Mouse (Mus musculus) CH12.LX (cell line): Measurements from ENCODE around the gene Ptpn6. TPM values are rescaled to one million over a fixed set of nuclear protein-coding genes. Genes with fewer than 3 reads are reported as not detected.

Experiments
- DNase-seq: peaks from one replicate; pipeline ENCODE4 v3.0.0-alpha.2; 2013; ENCODE audit errors: extremely low read depth
- H3K27ac ChIP-seq: 2 replicates; pipeline ENCODE4 v1.5.1; 2012; ENCODE audit warnings: low read depth, mild to moderate bottlenecking, control low read depth, moderate library complexity; ENCODE audit not compliant: insufficient read depth
- H3K27me3 ChIP-seq: replicated peaks from 2 replicates; pipeline ENCODE3; 2012; ENCODE audit warnings: inconsistent platforms
- H3K36me3 ChIP-seq, 2 experiments: replicated peaks in 1 of 2; 2 replicates each; pipeline versions ENCODE3 to v1.6.1; 2012; ENCODE audit warnings: inconsistent platforms in 1 of 2, low read length in 1 of 2, mild to moderate bottlenecking in 1 of 2, mixed read lengths in 1 of 2, moderate library complexity in 1 of 2; ENCODE audit not compliant: control insufficient read depth in 1 of 2, insufficient read depth in 1 of 2
- H3K4me1 ChIP-seq, 2 experiments: 2 replicates each; pipeline ENCODE4 v1.6.1; 2012; ENCODE audit warnings: inconsistent platforms in 1 of 2, moderate library complexity in 1 of 2; ENCODE audit not compliant: insufficient read depth in 2 of 2, control insufficient read depth in 1 of 2
- H3K4me2 ChIP-seq: 2 replicates; pipeline ENCODE4 v1.6.1; 2012; ENCODE audit warnings: low read depth, mild to moderate bottlenecking, control low read depth; ENCODE audit not compliant: poor library complexity, insufficient read depth, severe bottlenecking
- H3K4me3 ChIP-seq, 3 experiments: fragments of 150-350 bp in 1 of 3; sonication (generic) in 1 of 3; replicated peaks in 1 of 3; 2 replicates each; pipeline versions ENCODE3 to v1.5.1; 2011 to 2012; ENCODE audit warnings: low read depth in 2 of 3, low read length in 2 of 3, mild to moderate bottlenecking in 2 of 3, moderate library complexity in 2 of 3, control low read depth in 1 of 3, improper control_type of control experiment in 1 of 3, inconsistent platforms in 1 of 3, mixed read lengths in 1 of 3; ENCODE audit not compliant: poor library complexity in 1 of 3
- H3K79me2 ChIP-seq: replicated peaks from 2 replicates; pipeline ENCODE4 v1.6.1; 2012; ENCODE audit warnings: mild to moderate bottlenecking, moderate library complexity; ENCODE audit not compliant: control insufficient read depth, poor library complexity, insufficient read depth, severe bottlenecking; ENCODE audit errors: extremely low read depth
- H3K9ac ChIP-seq: 2 replicates; pipeline ENCODE4 v1.6.1; 2012; ENCODE audit warnings: low read depth, mild to moderate bottlenecking, control low read depth, moderate library complexity; ENCODE audit not compliant: insufficient read depth
- H3K9me3 ChIP-seq: replicated peaks from 2 replicates; pipeline ENCODE3; 2012; ENCODE audit warnings: low read length, inconsistent platforms, mixed read lengths
- BHLHE40 ChIP-seq: IDR thresholded peaks from 2 replicates; pipeline ENCODE4 v1.6.1; 2011; ENCODE audit warnings: mild to moderate bottlenecking, low read depth, low read length, improper control_type of control experiment
- CHD2 ChIP-seq: IDR thresholded peaks from 2 replicates; pipeline ENCODE4 v1.6.1; 2011; ENCODE audit warnings: low read length, improper control_type of control experiment
- E2F4 ChIP-seq: IDR thresholded peaks from 2 replicates; pipeline ENCODE4 v1.6.1; 2011; ENCODE audit warnings: low read depth, low read length, improper control_type of control experiment; ENCODE audit not compliant: insufficient replicate concordance
- ELF1 ChIP-seq: IDR thresholded peaks from 2 replicates; pipeline ENCODE4 v1.6.1; 2014; ENCODE audit warnings: low read depth, mild to moderate bottlenecking, inconsistent platforms, low read length, improper control_type of control experiment
- EP300 ChIP-seq: IDR thresholded peaks from 2 replicates; pipeline ENCODE4 v1.6.1; 2011; ENCODE audit warnings: low read length, improper control_type of control experiment
- ETS1 ChIP-seq: conservative IDR thresholded peaks from 2 replicates; pipeline ENCODE4 v1.6.1; 2012; ENCODE audit warnings: low read depth, mild to moderate bottlenecking, inconsistent platforms, low read length, improper control_type of control experiment, moderate library complexity
- GABPA ChIP-seq: IDR thresholded peaks from 2 replicates; pipeline ENCODE4 v1.6.1; 2012; ENCODE audit warnings: low read depth, low read length, improper control_type of control experiment, inconsistent platforms; ENCODE audit not compliant: insufficient replicate concordance
- HCFC1 ChIP-seq: IDR thresholded peaks from 2 replicates; pipeline ENCODE4 v1.6.1; 2012; ENCODE audit warnings: low read depth, mild to moderate bottlenecking, inconsistent platforms, low read length, improper control_type of control experiment
- IRF4 ChIP-seq: IDR thresholded peaks from 2 replicates; pipeline ENCODE4 v1.6.1; 2014; ENCODE audit warnings: low read depth, mild to moderate bottlenecking, inconsistent platforms, low read length, improper control_type of control experiment
- JUN ChIP-seq: IDR thresholded peaks from 2 replicates; pipeline ENCODE4 v1.6.1; 2011; ENCODE audit warnings: low read depth, mild to moderate bottlenecking, low read length, improper control_type of control experiment, moderate library complexity; ENCODE audit not compliant: insufficient read depth
- JUND ChIP-seq: conservative IDR thresholded peaks from 2 replicates; pipeline ENCODE4 v1.6.1; 2011; ENCODE audit warnings: low read depth, low read length, improper control_type of control experiment
- KAT2A ChIP-seq: IDR thresholded peaks from 2 replicates; pipeline ENCODE4 v1.6.1; 2012; ENCODE audit warnings: low read length, improper control_type of control experiment, inconsistent platforms; ENCODE audit not compliant: insufficient replicate concordance
- MAFK ChIP-seq: IDR thresholded peaks from 2 replicates; pipeline ENCODE4 v1.6.1; 2011; ENCODE audit warnings: low read length, improper control_type of control experiment; ENCODE audit not compliant: insufficient replicate concordance
- MAX ChIP-seq: IDR thresholded peaks from 2 replicates; pipeline ENCODE4 v1.6.1; 2011; ENCODE audit warnings: low read length, improper control_type of control experiment
- MAZ ChIP-seq: IDR thresholded peaks from 2 replicates; pipeline ENCODE4 v1.6.1; 2012; ENCODE audit warnings: low read depth, mild to moderate bottlenecking, inconsistent platforms, low read length, improper control_type of control experiment, moderate library complexity
- MEF2A ChIP-seq: IDR thresholded peaks from 2 replicates; pipeline ENCODE4 v1.6.1; 2014; ENCODE audit warnings: low read depth, mild to moderate bottlenecking, inconsistent platforms, low read length, improper control_type of control experiment, borderline replicate concordance
- MXI1 ChIP-seq: IDR thresholded peaks from 2 replicates; pipeline ENCODE4 v1.6.1; 2011; ENCODE audit warnings: mild to moderate bottlenecking, low read depth, low read length, improper control_type of control experiment
- MYC ChIP-seq: IDR thresholded peaks from 2 replicates; pipeline ENCODE4 v1.6.1; 2011; ENCODE audit warnings: low read depth, mild to moderate bottlenecking, improper control_type of control experiment, low read length
- NELFE ChIP-seq: IDR thresholded peaks from 2 replicates; pipeline ENCODE4 v1.6.1; 2011; ENCODE audit warnings: low read depth, low read length, improper control_type of control experiment
- NRF1 ChIP-seq: IDR thresholded peaks from 2 replicates; pipeline ENCODE4 v1.6.1; 2014; ENCODE audit warnings: low read depth, mild to moderate bottlenecking, inconsistent platforms, low read length, improper control_type of control experiment, moderate library complexity
- PAX5 ChIP-seq: IDR thresholded peaks from 2 replicates; pipeline ENCODE4 v1.6.1; 2012; ENCODE audit warnings: low read length, inconsistent platforms, mixed read lengths
- POLR2A ChIP-seq: IDR thresholded peaks from 2 replicates; pipeline ENCODE4 v1.6.1; 2011; ENCODE audit warnings: low read depth, mild to moderate bottlenecking, improper control_type of control experiment, low read length
- POLR2AphosphoS2 ChIP-seq: IDR thresholded peaks from 2 replicates; pipeline ENCODE4 v1.6.1; 2011; ENCODE audit warnings: low read depth, low read length, improper control_type of control experiment
- RAD21 ChIP-seq: IDR thresholded peaks from 2 replicates; pipeline ENCODE4 v1.6.1; 2011; ENCODE audit warnings: low read depth, mild to moderate bottlenecking, low read length, improper control_type of control experiment, moderate library complexity
- RCOR1 ChIP-seq: conservative IDR thresholded peaks from 2 replicates; pipeline ENCODE4 v1.6.1; 2012; ENCODE audit warnings: low read depth, mild to moderate bottlenecking, inconsistent platforms, low read length, improper control_type of control experiment
- SIN3A ChIP-seq: IDR thresholded peaks from 2 replicates; pipeline ENCODE4 v1.6.1; 2012; ENCODE audit warnings: low read length, improper control_type of control experiment, inconsistent platforms
- SMC3 ChIP-seq: IDR thresholded peaks from 2 replicates; pipeline ENCODE4 v1.6.1; 2011; ENCODE audit warnings: low read depth, low read length, improper control_type of control experiment
- TBP ChIP-seq: conservative IDR thresholded peaks from 2 replicates; pipeline ENCODE4 v1.6.1; 2011; ENCODE audit warnings: low read depth, low read length, improper control_type of control experiment
- USF1 ChIP-seq: IDR thresholded peaks from 2 replicates; pipeline ENCODE4 v1.6.1; 2014; ENCODE audit warnings: low read depth, mild to moderate bottlenecking, inconsistent platforms, low read length, improper control_type of control experiment
- USF2 ChIP-seq: conservative IDR thresholded peaks from 2 replicates; pipeline ENCODE4 v1.6.1; 2011; ENCODE audit warnings: low read depth, low read length, improper control_type of control experiment
- ZC3H11A ChIP-seq: IDR thresholded peaks from 2 replicates; pipeline ENCODE4 v1.6.1; 2012; ENCODE audit warnings: low read depth, mild to moderate bottlenecking, inconsistent platforms, low read length, improper control_type of control experiment
- ZKSCAN1 ChIP-seq: IDR thresholded peaks from 2 replicates; pipeline ENCODE4 v1.6.1; 2012; ENCODE audit warnings: low read depth, inconsistent platforms, low read length, improper control_type of control experiment, borderline replicate concordance
- ZMIZ1 ChIP-seq: IDR thresholded peaks from 2 replicates; pipeline ENCODE4 v1.6.1; 2012; ENCODE audit warnings: low read depth, mild to moderate bottlenecking, inconsistent platforms, low read length, improper control_type of control experiment
- ZNF384 ChIP-seq: IDR thresholded peaks from 2 replicates; pipeline ENCODE4 v1.6.1; 2012; ENCODE audit warnings: low read depth, low read length, improper control_type of control experiment, inconsistent platforms
- dilution Hi-C: fragments of 300-500 bp; cut with MboI; formaldehyde crosslinking; loops from 2 replicates; pipeline ENCODE4 v1.14.3; 2020; ENCODE audit warnings: low sequenced_read_pairs; ENCODE audit not compliant: extremely low pct_unique_long_range_greater_than_20kb, extremely low pct_ligation_motif_present
- in situ Hi-C: fragments of 300-500 bp; cut with MboI; formaldehyde crosslinking; loops from 3 replicates; pipeline ENCODE4 v1.14.3; 2019; ENCODE audit warnings: low sequenced_read_pairs, low pct_ligation_motif_present, low pct_unique_long_range_greater_than_20kb, mixed read lengths
- polyA plus RNA-seq: library from polyadenylated mRNA; unstranded; fragments of >175 nt; gene quantifications from 2 replicates; pipeline ENCODE4 v1.2.1, GENCODE M21; 2012; ENCODE audit warnings: low read depth; ENCODE audit not compliant: insufficient read length
- total RNA-seq, 2 experiments: library from RNA; depleted of rRNA; stranded (reverse); fragments of 300-350 nt in 1 of 2; fragments of >200 nt in 1 of 2; gene quantifications; 2 replicates each; pipeline ENCODE4 v1.2.3; 2012 to 2014

The Ptpn6 gene
- total and polyA plus RNA-seq, 3 experiments = 247 to 585 (median 300) TPM

DNA sequence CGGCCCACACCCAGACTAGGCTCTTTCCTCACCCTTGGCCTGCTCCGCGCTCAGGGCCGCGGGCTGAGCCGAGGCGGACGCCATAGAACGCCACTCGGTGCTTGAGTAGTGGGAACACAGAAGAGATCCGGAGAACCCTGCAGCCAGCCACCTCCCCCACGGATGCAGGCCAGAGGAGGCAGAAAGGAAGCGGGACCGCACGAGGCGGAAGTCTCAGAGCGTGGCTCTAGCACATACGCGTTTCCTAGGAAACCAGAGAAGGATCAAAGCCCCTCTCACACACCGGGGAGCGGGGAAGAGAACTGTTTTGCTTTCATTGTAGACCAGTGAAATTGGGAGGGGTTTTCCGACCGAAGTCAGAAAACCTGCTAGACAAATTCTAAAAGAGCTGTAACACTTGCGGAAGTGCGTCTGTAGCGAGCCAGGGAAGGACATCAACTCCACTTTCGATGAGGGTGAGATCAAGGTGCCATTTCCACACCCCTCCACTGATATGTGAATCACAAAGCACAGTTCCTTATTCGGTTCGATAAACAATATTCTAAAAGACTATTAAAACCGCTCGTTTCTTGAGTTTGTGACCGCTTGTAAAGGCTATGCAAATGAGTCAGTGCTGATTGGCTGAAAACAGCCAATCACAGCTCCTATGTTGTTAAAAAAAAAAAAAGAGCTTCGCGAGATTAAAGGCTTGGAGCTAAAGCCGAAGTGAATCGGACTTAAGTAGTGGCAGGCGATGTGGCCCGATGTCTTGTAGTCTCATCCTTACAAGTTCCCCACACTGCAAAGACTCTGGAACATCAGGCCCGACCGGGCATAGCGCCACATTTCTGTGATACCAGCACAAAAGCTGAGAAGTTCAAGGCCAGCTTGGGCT lies 2.6 kb upstream of the Ptpn6 start, which contains the start of gene Grcc10 (continued):
- TF ChIP-seq PAX5 = no peak

DNA sequence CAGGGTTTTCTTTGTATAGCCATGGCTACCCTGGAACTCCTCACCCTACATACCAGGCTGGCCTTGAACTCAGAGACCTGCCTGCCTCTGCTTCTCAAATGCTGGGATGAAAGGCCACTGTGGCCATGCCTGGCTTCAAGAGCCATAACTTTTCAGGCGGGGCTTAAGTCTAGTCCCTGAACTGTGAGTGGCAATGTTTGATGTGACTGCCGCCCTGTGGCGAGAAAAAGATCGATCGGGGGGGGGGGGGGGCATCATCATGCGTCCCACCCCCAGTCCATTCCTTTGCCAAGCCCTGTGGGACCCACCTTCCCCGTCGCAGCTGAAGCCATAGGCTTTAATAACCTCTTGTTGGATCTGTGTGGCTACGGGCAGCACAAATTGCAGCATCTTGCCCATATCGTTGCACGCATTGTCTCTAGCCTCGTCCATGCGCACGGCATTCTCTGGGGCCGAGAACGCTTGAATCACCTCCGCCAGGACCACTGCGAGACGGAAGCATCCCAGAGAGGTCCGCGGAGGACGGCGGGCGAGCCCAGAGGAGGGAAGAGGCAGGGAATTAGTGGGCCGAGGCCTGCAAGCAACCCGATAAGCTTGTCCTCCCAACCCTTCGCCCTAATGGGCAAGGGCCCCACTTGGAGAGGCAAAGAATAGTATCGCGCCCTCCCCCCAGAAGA lies 1.8 kb upstream of the Ptpn6 start:
- no peaks in the 10 kb centered on the region for H3K79me2 ChIP-seq
- peak; percentile 80 for DNase-seq
- no peaks in the 10 kb centered on the region for H3K9me3 ChIP-seq
- peak overlapping the region; percentile 68; the same call in 1 of the 2 replicates for H3K4me2 ChIP-seq
- peaks cover 18 to 23% of the 10 kb centered on the region in 2 experiments for H3K36me3 ChIP-seq
- H3K4me3 ChIP-seq = peak overlapping the region; percentile 62 to 74 (median 70)
- no peaks in the 10 kb centered on the region for H3K27me3 ChIP-seq
- H3K27ac ChIP-seq = peak overlapping the region; percentile 98
- H3K4me1 ChIP-seq = peaks cover 34 to 83% of the 10 kb centered on the region in 2 experiments
- in situ Hi-C loops = no loop called here
- dilution Hi-C loops = no loop called here
- peak overlapping the region; percentile 90 for H3K9ac ChIP-seq
- TF ChIP-seq GABPA = no peak
- peak; percentile 13; the same call in 1 of the 2 replicates for TF ChIP-seq NRF1
- peak; percentile 60 for TF ChIP-seq MEF2A
- TF ChIP-seq MXI1 = peak; percentile 71; the same call in 1 of the 2 replicates
- TF ChIP-seq TBP = no peak
- no peak for TF ChIP-seq USF1
- peak; percentile 82 for TF ChIP-seq ZC3H11A
- peak; percentile 42; the same call in 1 of the 2 replicates for TF ChIP-seq BHLHE40
- TF ChIP-seq SIN3A = peak; percentile 69
- TF ChIP-seq MAZ = peak; percentile 99
- TF ChIP-seq HCFC1 = peak; percentile 51; the same call in 1 of the 2 replicates
- TF ChIP-seq RCOR1 = 0 out of 2 replicates have a peak, but pooled peaks have one; percentile 24
- TF ChIP-seq POLR2AphosphoS2 = no peak
- TF ChIP-seq SMC3 = peak; percentile 96
- peak; percentile 43; the same call in 1 of the 2 replicates for TF ChIP-seq ELF1
- TF ChIP-seq MAX = peak; percentile 64; the same call in 1 of the 2 replicates
- TF ChIP-seq E2F4 = no peak
- no peak for TF ChIP-seq EP300
- TF ChIP-seq ZNF384 = 0 out of 2 replicates have a peak, but pooled peaks have one; percentile 21
- no peak for TF ChIP-seq NELFE
- TF ChIP-seq KAT2A = no peak
- TF ChIP-seq RAD21 = peak; percentile 82
- no peak for TF ChIP-seq ZMIZ1
- TF ChIP-seq ZKSCAN1 = no peak
- no peak for TF ChIP-seq USF2
- TF ChIP-seq CHD2 = 0 out of 2 replicates have a peak, but pooled peaks have one; percentile 54
- TF ChIP-seq POLR2A = no peak
- TF ChIP-seq MAFK = no peak
- peak; percentile 66 for TF ChIP-seq IRF4
- TF ChIP-seq JUND = no peak
- TF ChIP-seq MYC = 0 out of 2 replicates have a peak, but pooled peaks have one; percentile 58
- no peak for TF ChIP-seq JUN
- no peak; the same call in 1 of the 2 replicates for TF ChIP-seq ETS1
